Mouse (Mus musculus) stomach, embryonic 14.5 days (tissue): ENCODE data around the gene Castor1. TPM values are rescaled to one million over a fixed set of nuclear protein-coding genes. Genes with fewer than 3 reads are reported as not detected.

Experiments
- ATAC-seq: fragments of 200-750 bp; cut with Nextera tagmentation; 2 replicates; pipeline ENCODE4 v1.8.0; 2017; ENCODE audit warnings: low read depth, moderate TSS enrichment; ENCODE audit not compliant: insufficient number of reproducible peaks, insufficient read depth, low FRiP score
- H3K27ac ChIP-seq: fragments of 300-500 bp; sonication (generic); 2 replicates; pipeline ENCODE4 v1.5.1; 2014; ENCODE audit warnings: mild to moderate bottlenecking, low read length, moderate library complexity, mixed read lengths
- H3K27me3 ChIP-seq: fragments of 300-500 bp; sonication (generic); 2 replicates; pipeline ENCODE4 v1.6.1; 2014; ENCODE audit warnings: low read length, control low read depth, mixed read lengths; ENCODE audit not compliant: control insufficient read depth, insufficient read depth
- H3K36me3 ChIP-seq: fragments of 300-500 bp; sonication (generic); 2 replicates; pipeline ENCODE4 v1.6.1; 2014; ENCODE audit warnings: mild to moderate bottlenecking, control low read depth, low read length, moderate library complexity, mixed read lengths; ENCODE audit not compliant: control insufficient read depth, insufficient read depth
- H3K4me1 ChIP-seq: fragments of 300-500 bp; sonication (generic); 2 replicates; pipeline ENCODE4 v1.6.1; 2014; ENCODE audit warnings: low read length, control low read depth, mixed read lengths; ENCODE audit not compliant: control insufficient read depth, insufficient read depth
- H3K4me2 ChIP-seq: fragments of 300-500 bp; sonication (generic); replicated peaks from 2 replicates; pipeline ENCODE4 v1.6.1; 2014; ENCODE audit warnings: low read depth, low read length, control low read depth
- H3K4me3 ChIP-seq: fragments of 300-500 bp; sonication (generic); 2 replicates; pipeline ENCODE4 v1.5.1; 2014; ENCODE audit warnings: low read depth, low read length, control low read depth
- H3K9ac ChIP-seq: fragments of 300-500 bp; sonication (generic); replicated peaks from 2 replicates; pipeline ENCODE4 v1.6.1; 2014; ENCODE audit warnings: low read depth, mild to moderate bottlenecking, control low read depth, low read length, moderate library complexity, mixed read lengths
- H3K9me3 ChIP-seq: fragments of 300-500 bp; sonication (generic); 2 replicates; pipeline ENCODE4 v1.6.1; 2016; ENCODE audit warnings: low read depth, low read length, control low read depth; ENCODE audit not compliant: control insufficient read depth
- WGBS: fragments of 180-500 bp; shearing (Covaris S2); extraction: QIAGEN DNeasy Blood & Tissue Kit; methylation state at CpG from one replicate; pipeline ENCODE4 v1.1.7; 2014; 5-methylcytosine and 5-hydroxymethylcytosine counted together
- polyA plus RNA-seq: library from polyadenylated mRNA; unstranded; fragments of >200 nt; fragmentation: Nextera tagmentation; extraction: Ambion mirVana; gene quantifications from 2 replicates; pipeline ENCODE4 v1.2.1, GENCODE M21; 2014

Gene Castor1
- polyA plus RNA-seq, 1 experiment from 2014 or later: 3.3 TPM

- Histone ChIP-seq H3K4me1 (peaks cover 11% of the 10 kb centered on the region), H3K36me3 (peaks cover 9% of the 10 kb centered on the region; the same call in 1 of the 2 replicates), H3K27ac (no peak overlapping the region), H3K4me3 (peak overlapping the region; percentile 84), H3K9ac (peak overlapping the region; percentile 83), H3K4me2 (peak overlapping the region; percentile 98), H3K27me3 (no peaks in the 10 kb centered on the region), H3K9me3 (no peaks in the 10 kb centered on the region)
- 11% methylated on average over 9 of the region's 9 CpGs for WGBS
- ATAC-seq: no peak
Measured at GRCm38 (mm10) chr11:4187318-4187700, 30.7 kb upstream of the Castor1 start.

DNA sequence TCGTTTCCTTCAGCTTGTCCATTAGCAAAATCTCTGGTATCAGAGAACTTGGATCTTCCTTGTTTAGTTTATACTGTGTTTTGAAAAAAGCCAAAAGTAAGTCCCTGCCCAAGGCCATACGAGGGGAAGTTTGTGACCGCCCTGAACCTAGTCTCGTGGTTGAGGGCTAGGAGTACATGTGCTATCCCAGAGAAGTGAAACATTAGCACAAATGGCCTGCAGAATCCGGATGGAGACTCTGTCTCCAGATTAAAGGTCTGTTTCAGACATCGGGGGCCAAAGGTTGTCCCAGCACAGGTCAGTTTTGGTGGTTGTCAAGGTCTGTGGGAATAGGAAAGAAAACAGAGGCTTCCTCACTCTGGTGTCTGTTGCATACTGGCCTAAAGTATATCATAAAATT is 28.8 kb upstream of the Castor1 start:
- no peak overlapping the region for H3K4me3 ChIP-seq
- no peak for ATAC-seq
- no peak overlapping the region for H3K4me2 ChIP-seq
- no peaks in the 10 kb centered on the region for H3K27me3 ChIP-seq
- peaks cover 11% of the 10 kb centered on the region for H3K4me1 ChIP-seq
- 75% methylated on average over 6 of the region's 6 CpGs for WGBS
- H3K27ac ChIP-seq: no peak overlapping the region
- H3K9me3 ChIP-seq: no peaks in the 10 kb centered on the region
- H3K36me3 ChIP-seq: no peaks in the 10 kb centered on the region
- H3K9ac ChIP-seq: no peak overlapping the region

DNA sequence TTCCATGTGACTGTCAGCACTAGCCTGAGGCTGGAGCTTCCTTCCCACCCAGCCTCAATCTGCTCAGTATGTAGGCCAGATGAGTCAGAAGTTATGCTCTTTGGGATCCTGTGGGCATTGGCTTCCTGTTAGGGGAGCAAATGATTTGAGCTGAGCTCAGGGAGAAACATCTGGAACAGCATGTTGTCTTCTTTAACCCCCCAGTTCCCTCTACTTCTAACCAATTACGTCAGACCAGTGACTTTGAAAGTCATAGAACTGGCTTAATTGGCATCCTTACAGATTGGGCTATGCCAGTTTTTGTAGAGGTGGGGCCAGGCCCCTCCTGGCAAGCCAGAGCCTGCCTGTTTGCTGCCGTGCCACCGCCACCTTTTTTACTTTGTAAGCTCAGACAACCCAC is 27.3 kb upstream of the Castor1 start:
- H3K9me3 ChIP-seq: no peaks in the 10 kb centered on the region
- no peak overlapping the region for H3K9ac ChIP-seq
- ATAC-seq: no peak
- no peak overlapping the region for H3K4me2 ChIP-seq
- H3K36me3 ChIP-seq: no peaks in the 10 kb centered on the region
- H3K4me1 ChIP-seq: peaks cover 10% of the 10 kb centered on the region
- H3K27ac ChIP-seq: no peak overlapping the region
- WGBS: 67% methylated on average over 3 of the region's 3 CpGs
- H3K27me3 ChIP-seq: no peaks in the 10 kb centered on the region
- no peak overlapping the region for H3K4me3 ChIP-seq

DNA sequence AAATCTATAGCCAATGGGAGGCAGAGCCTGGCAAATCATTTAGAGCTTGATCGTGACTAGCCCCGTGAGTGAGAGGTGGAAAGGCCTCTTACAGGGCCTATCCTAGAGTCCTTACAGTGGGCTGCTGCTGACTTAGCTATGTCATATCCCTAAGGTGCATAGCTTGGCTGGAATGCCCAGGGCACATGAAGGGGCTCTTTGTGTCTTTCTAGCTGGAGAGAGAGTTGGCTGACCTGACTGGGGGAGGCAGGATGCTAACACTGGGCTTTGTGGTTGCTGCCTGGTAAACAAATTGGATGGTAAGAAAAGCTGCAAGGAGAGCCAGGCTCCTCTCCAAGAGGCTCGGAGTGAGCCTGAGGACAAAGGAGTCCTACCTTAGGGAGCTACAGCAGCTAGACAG is 25.3 kb upstream of the Castor1 start:
- Histone ChIP-seq H3K9me3 (no peaks in the 10 kb centered on the region), H3K4me3 (no peak overlapping the region), H3K27ac (peak overlapping the region; percentile 35; the same call in 1 of the 2 replicates), H3K36me3 (no peaks in the 10 kb centered on the region), H3K9ac (no peak overlapping the region), H3K4me1 (peaks cover 5% of the 10 kb centered on the region), H3K4me2 (no peak overlapping the region), H3K27me3 (no peaks in the 10 kb centered on the region)
- WGBS: 77% methylated on average over 3 of the region's 3 CpGs
- ATAC-seq: no peak

DNA sequence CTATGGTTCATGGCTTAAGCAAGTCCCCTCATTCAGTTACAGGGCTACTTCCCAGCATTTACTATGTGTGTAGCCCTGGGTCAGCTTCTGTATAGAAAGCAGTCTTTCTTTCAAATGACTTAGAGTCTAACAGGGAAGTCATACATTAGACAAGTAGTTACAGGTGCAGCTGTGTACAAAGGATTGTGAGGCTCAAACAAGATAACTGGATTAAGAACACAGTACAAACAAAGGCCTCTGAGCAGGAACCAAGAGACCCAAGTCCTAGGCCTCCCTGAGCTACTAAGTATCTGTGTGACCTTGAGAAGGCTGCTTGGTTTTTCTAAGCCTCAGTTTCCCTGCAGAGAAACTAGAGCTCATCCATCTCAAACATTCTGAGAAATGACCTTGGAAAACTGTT is 24.6 kb upstream of the Castor1 start:
- peak overlapping the region; percentile 35; the same call in 1 of the 2 replicates for H3K27ac ChIP-seq

DNA sequence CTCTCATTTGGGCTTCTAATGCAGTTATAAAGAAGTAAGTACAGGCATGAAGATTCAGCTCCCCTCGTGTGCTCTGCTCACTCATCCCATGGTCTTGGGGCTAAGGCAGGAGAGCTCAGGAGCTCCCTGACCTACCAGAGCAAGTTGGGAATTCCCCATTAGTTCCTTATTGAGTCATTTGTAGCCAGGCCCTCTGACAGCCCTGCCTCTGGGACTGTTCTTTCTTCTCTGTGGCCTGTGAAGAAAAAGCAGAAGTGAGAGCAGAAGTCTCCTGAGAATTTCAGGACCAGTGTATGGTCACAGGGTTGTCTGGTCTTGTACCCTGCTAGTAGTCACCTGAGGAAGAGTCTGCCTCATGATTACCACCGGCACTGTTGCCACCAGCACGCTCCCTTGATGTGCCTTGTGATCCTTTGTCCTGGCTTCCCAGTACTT is 22.4 kb upstream of the Castor1 start:
- ATAC-seq: no peak
- H3K36me3 ChIP-seq: no peaks in the 10 kb centered on the region
- H3K9ac ChIP-seq: no peak overlapping the region
- H3K4me3 ChIP-seq: no peak overlapping the region
- no peak overlapping the region for H3K4me2 ChIP-seq
- 0 out of 2 replicates have a peak, but pooled peaks cover 3% of the 10 kb centered on the region for H3K4me1 ChIP-seq
- no peaks in the 10 kb centered on the region for H3K9me3 ChIP-seq
- 82% methylated on average over 3 of the region's 3 CpGs for WGBS
- no peaks in the 10 kb centered on the region for H3K27me3 ChIP-seq
- H3K27ac ChIP-seq: no peak overlapping the region

More for the DNA sequence above, 24.6 kb upstream of the Castor1 start:
- H3K4me1 ChIP-seq: 0 out of 2 replicates have a peak, but pooled peaks cover 3% of the 10 kb centered on the region
- H3K36me3 ChIP-seq: no peaks in the 10 kb centered on the region
- H3K9ac ChIP-seq: no peak overlapping the region
- H3K9me3 ChIP-seq: no peaks in the 10 kb centered on the region
- peak; percentile 56; the same call in 1 of the 2 replicates for ATAC-seq
- H3K4me3 ChIP-seq: no peak overlapping the region
- H3K4me2 ChIP-seq: 0 out of 2 replicates have a peak overlapping the region, but pooled peaks have one; percentile 1
- no peaks in the 10 kb centered on the region for H3K27me3 ChIP-seq

DNA sequence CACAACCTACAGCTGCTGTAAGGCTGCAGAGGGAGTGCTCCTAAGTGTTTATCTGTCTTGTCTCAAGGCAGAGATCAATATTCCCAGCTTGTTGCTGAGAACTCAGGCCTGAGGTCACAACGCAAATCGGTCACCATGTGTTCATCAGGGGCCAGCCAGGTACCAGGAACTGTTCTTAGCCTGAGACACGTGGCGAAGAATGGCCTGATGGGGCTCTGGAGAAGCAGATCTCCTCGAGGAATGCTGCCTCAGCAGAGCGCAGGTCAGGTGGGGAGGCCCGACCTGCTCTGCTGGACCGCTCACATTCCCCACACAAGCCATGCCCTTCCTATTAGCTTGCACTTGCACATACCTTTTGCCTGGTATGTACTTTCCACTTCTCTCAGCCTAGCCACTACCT is 21.4 kb upstream of the Castor1 start:
- peak; percentile 57; the same call in 1 of the 2 replicates for ATAC-seq
- 0 out of 2 replicates have a peak, but pooled peaks cover 3% of the 10 kb centered on the region for H3K4me1 ChIP-seq
- WGBS: 48% methylated on average over 8 of the region's 8 CpGs
- no peaks in the 10 kb centered on the region for H3K9me3 ChIP-seq
- H3K27ac ChIP-seq: no peak overlapping the region
- no peak overlapping the region for H3K4me3 ChIP-seq
- H3K4me2 ChIP-seq: no peak overlapping the region
- no peaks in the 10 kb centered on the region for H3K27me3 ChIP-seq
- no peaks in the 10 kb centered on the region for H3K36me3 ChIP-seq
- H3K9ac ChIP-seq: no peak overlapping the region

DNA sequence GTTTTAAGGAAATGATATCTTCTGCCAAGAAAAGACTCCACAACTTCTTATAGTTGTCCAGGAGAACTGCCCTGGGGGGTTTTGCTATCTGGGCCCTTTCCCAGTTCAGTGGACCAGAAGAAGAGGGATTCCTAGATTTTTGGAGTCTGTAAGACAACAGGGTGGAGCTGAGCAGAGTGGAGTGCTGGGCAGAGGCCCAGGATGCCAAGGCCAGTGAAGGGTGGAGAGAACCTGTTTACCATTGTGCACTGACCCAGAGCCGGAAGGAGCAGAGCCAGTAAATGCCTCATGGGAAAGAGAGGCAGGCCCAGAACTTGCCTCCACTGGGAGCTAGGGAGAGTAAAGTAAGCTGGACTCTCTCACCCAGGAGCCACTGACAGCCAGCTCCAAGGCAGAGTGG is 20.3 kb upstream of the Castor1 start:
- Histone ChIP-seq H3K27ac (no peak overlapping the region), H3K36me3 (no peaks in the 10 kb centered on the region), H3K27me3 (no peaks in the 10 kb centered on the region), H3K4me3 (no peak overlapping the region), H3K9me3 (no peaks in the 10 kb centered on the region), H3K9ac (no peak overlapping the region), H3K4me1 (0 out of 2 replicates have a peak, but pooled peaks cover 2% of the 10 kb centered on the region), H3K4me2 (no peak overlapping the region)
- WGBS: 77% methylated on average over 1 of the region's 1 CpGs
- no peak for ATAC-seq
